Mouse (Mus musculus) forebrain, embryonic 11.5 days (tissue): ENCODE results near the gene Ppp1cc. TPM values are rescaled to one million over a fixed set of nuclear protein-coding genes. Genes with fewer than 3 reads are reported as not detected.
"Not testable (repeated sequence)": the region's sequence is repeated elsewhere in the genome, so short reads cannot be mapped to it uniquely, and the experiment has no call there.

Source experiments
- ATAC-seq: fragments of 200-750 bp; cut with Nextera tagmentation; replicated peaks from 2 replicates; pipeline ENCODE4 v1.8.0; 2017; ENCODE audit warnings: moderate TSS enrichment; ENCODE audit not compliant: low FRiP score
- DNase-seq: peaks from one replicate; pipeline ENCODE4 v3.0.0-alpha.2; 2017; ENCODE audit warnings: low spot score
- H3K27ac ChIP-seq: fragments of 300-500 bp; sonication (generic); 2 replicates; pipeline ENCODE4 v1.5.1; 2014; ENCODE audit warnings: low read depth, low read length
- H3K27me3 ChIP-seq: fragments of 300-500 bp; sonication (generic); 2 replicates; pipeline ENCODE4 v1.6.1; 2014; ENCODE audit warnings: mild to moderate bottlenecking, low read length, mixed read lengths; ENCODE audit not compliant: control insufficient read depth, insufficient read depth
- H3K36me3 ChIP-seq: fragments of 300-500 bp; sonication (generic); 2 replicates; pipeline ENCODE4 v1.6.1; 2014; ENCODE audit warnings: mild to moderate bottlenecking, low read length, moderate library complexity, mixed read lengths; ENCODE audit not compliant: control insufficient read depth, insufficient read depth
- H3K4me1 ChIP-seq: fragments of 300-500 bp; sonication (generic); replicated peaks from 2 replicates; pipeline ENCODE4 v1.6.1; 2014; ENCODE audit warnings: low read length, mixed read lengths; ENCODE audit not compliant: control insufficient read depth, insufficient read depth
- H3K4me2 ChIP-seq: fragments of 300-500 bp; sonication (generic); 2 replicates; pipeline ENCODE4 v1.6.1; 2014; ENCODE audit warnings: low read depth, mild to moderate bottlenecking, low read length, moderate library complexity, mixed read lengths; ENCODE audit not compliant: severe bottlenecking
- H3K4me3 ChIP-seq: fragments of 300-500 bp; sonication (generic); 2 replicates; pipeline ENCODE4 v1.5.1; 2014; ENCODE audit warnings: low read depth, low read length
- H3K9ac ChIP-seq: fragments of 300-500 bp; sonication (generic); 2 replicates; pipeline ENCODE4 v1.6.1; 2014; ENCODE audit warnings: low read length
- H3K9me3 ChIP-seq: fragments of 300-500 bp; sonication (generic); 2 replicates; pipeline ENCODE4 v1.6.1; 2016; ENCODE audit warnings: low read length, mixed read lengths; ENCODE audit not compliant: control insufficient read depth
- WGBS: fragments of 180-500 bp; shearing (Covaris S2); extraction: QIAGEN DNeasy Blood & Tissue Kit; methylation state at CpG from one replicate; pipeline ENCODE4 v1.1.7; 2014; 5-methylcytosine and 5-hydroxymethylcytosine counted together
- polyA plus RNA-seq: library from polyadenylated mRNA; unstranded; fragments of >200 nt; fragmentation: Nextera tagmentation; extraction: Ambion mirVana; gene quantifications from 2 replicates; pipeline ENCODE4 v1.2.1, GENCODE M21; 2014

The Ppp1cc gene
- polyA plus RNA-seq, 1 experiment from 2014 or later, result 364 TPM

DNA sequence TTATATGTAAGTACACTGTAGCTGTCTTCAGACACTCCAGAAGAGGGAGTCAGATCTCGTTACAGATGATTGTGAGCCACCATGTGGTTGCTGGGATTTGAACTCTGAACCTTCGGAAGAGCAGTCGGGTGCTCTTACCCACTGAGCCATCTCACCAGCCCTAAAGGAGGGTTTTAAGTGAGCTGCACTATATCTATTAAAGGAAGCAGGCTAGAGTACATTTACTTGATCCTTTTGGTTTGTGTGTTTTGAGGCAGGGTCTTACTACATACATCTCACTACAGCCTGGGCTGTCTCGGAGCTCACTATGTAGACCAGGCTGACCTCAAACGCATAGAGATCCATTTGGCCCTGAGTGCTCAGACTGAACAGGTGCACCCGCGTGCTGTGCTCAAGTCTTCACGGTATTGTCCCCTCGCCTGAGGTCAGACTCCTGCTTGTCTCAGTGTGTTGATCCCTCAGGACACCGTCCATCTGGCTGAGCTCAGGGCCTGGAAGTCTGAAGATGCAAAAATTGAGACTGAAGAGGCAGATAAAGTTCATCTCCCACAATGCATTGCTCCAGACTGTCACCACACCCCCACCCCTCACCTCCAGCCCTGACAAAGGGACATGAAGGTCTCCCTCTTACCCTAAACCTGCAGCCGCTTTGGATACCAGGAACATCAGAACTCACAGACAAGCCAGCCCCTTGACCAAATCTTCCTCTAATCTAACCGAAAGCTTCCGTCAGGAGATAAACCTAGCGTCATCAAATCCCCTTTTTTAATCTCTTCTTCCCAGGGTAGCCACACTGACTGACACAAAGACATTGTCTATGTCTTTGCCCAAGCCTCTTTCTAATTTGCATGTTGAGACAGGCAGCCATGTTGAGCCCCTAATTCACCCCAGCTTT, 23.4 kb upstream of the Ppp1cc start:
- ATAC-seq, result no peak
- Histone ChIP-seq H3K4me2 (no peak overlapping the region), H3K9ac (no peak overlapping the region), H3K4me1 (peaks cover 3% of the 10 kb centered on the region; the same call in 1 of the 2 replicates), H3K27ac (no peak overlapping the region), H3K4me3 (no peak overlapping the region), H3K27me3 (no peaks in the 10 kb centered on the region), H3K9me3 (no peaks in the 10 kb centered on the region), H3K36me3 (no peaks in the 10 kb centered on the region)
- no peak for DNase-seq
- 87% methylated on average over 14 of the region's 14 CpGs for WGBS

DNA sequence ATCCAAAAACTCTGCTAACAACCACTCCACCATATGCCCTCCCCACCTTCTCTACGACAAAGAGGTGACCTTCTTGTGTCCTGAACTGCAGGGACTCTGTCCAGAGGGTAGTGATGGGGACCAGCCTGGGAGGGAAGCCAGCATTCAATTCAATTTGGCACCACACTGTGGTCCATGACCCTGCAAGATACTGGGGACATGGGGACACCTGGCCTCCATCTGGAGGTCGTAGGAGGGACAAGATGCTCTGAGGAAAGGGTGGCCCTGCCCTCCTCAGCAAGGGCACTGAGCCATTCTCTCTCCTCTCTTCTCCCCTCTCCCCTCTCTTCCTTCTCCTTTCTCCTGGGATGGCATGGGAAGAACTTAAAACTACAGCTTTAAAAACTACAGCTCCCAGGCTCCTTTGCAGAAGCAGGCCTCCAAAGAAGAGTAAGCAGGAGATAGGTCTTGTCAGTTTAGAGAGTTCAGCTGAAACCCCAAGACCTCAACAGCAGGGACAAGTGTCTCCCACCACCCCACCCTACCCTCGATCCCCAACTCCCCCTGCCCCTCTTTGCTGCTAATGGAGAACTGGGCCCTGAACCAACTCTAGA, 22.7 kb upstream of the Ppp1cc start:
- H3K4me1 ChIP-seq, result peaks cover 3% of the 10 kb centered on the region; the same call in 1 of the 2 replicates
- H3K36me3 ChIP-seq, result no peaks in the 10 kb centered on the region
- H3K4me3 ChIP-seq, result no peak overlapping the region
- no peaks in the 10 kb centered on the region for H3K9me3 ChIP-seq
- no peak overlapping the region for H3K27ac ChIP-seq
- no peak overlapping the region for H3K9ac ChIP-seq
- 75% methylated on average over 3 of the region's 3 CpGs for WGBS
- H3K4me2 ChIP-seq, result no peak overlapping the region
- DNase-seq (no peak), ATAC-seq (no peak)
- no peaks in the 10 kb centered on the region for H3K27me3 ChIP-seq

GRCm38 (mm10) chr5:122136508-122137408, 21.3 kb upstream of the Ppp1cc start:
- ATAC-seq (no peak), DNase-seq (no peak)
- H3K27ac ChIP-seq, result no peak overlapping the region
- no peak overlapping the region for H3K4me3 ChIP-seq
- no peaks in the 10 kb centered on the region for H3K9me3 ChIP-seq
- H3K4me1 ChIP-seq, result peaks cover 3% of the 10 kb centered on the region; the same call in 1 of the 2 replicates
- H3K9ac ChIP-seq, result no peak overlapping the region
- no peaks in the 10 kb centered on the region for H3K36me3 ChIP-seq
- 87% methylated on average over 14 of the region's 14 CpGs for WGBS
- no peak overlapping the region for H3K4me2 ChIP-seq
- H3K27me3 ChIP-seq, result no peaks in the 10 kb centered on the region

GRCm38 (mm10) chr5:122138856-122139255, 19.2 kb upstream of the Ppp1cc start:
- no peaks in the 10 kb centered on the region for H3K27me3 ChIP-seq
- H3K4me1 ChIP-seq, result no peaks in the 10 kb centered on the region
- no peaks in the 10 kb centered on the region for H3K36me3 ChIP-seq
- H3K4me2 ChIP-seq, result no peak overlapping the region
- no peak for ATAC-seq
- no peak overlapping the region for H3K27ac ChIP-seq
- H3K4me3 ChIP-seq, result no peak overlapping the region
- DNase-seq, result no peak
- H3K9me3 ChIP-seq, result no peaks in the 10 kb centered on the region
- 76% methylated on average over 15 of the region's 15 CpGs for WGBS
- no peak overlapping the region for H3K9ac ChIP-seq

DNA sequence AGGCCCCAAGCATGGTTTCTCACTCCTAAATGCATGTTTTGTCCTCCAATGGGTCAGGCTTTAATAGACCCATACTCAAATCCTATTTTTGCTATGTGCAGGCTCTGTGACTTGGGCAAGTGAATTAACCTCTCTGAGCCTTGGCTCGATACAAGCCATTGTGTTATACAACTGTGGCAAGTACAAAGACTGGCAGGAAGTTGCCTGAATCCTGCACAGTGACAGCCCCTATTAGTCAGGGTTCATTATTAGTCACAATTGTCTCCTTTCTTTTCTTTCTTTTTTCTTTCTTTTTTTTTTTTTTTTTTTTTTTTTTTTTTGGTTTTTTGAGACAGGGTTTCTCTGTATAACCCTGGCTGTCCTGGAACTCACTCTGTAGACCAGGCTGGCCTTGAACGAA, 18.3 kb upstream of the Ppp1cc start:
- not testable (repeated sequence) for H3K4me1 ChIP-seq, H3K27ac ChIP-seq, H3K4me2 ChIP-seq, H3K27me3 ChIP-seq, H3K9ac ChIP-seq, DNase-seq, H3K36me3 ChIP-seq, H3K4me3 ChIP-seq, ATAC-seq, H3K9me3 ChIP-seq
- 76% methylated on average over 2 of the region's 2 CpGs for WGBS

DNA sequence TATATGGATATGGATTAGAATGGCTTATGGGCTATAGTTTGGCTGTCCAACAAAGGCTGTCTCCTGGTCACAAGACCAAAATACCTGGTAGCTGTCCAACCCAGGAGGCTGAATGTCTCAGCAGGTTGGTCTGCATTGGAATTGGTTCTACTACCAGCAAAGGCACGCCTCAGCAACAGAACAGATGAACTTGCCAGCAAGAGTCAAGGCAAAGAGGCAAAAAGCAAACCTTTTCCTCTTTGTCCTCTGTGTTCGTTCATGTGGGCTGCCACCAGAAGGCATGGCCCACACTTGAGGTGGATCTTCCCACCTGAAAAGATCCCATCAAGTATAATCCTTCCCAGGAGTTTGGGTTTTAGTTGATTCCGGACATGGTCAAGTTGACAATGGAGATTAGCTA, 17.4 kb upstream of the Ppp1cc start, which contains the start of gene Ccdc63:
Gene Ccdc63, minus strand, starts transcription at position 101 of the 400 bp plus-strand sequence.
- Histone ChIP-seq H3K36me3 (no peaks in the 10 kb centered on the region), H3K4me3 (no peak within 1 kb of the TSS), H3K27ac (no peak within 1 kb of the TSS), H3K4me2 (no peak within 1 kb of the TSS), H3K27me3 (no peaks in the 10 kb centered on the region), H3K9ac (no peak within 1 kb of the TSS), H3K4me1 (no peaks in the 10 kb centered on the region), H3K9me3 (no peaks in the 10 kb centered on the region; the same call in 1 of the 2 replicates)
- no peak for DNase-seq
- ATAC-seq, result no peak
- 94% methylated on average over 3 of the region's 3 CpGs for WGBS

DNA sequence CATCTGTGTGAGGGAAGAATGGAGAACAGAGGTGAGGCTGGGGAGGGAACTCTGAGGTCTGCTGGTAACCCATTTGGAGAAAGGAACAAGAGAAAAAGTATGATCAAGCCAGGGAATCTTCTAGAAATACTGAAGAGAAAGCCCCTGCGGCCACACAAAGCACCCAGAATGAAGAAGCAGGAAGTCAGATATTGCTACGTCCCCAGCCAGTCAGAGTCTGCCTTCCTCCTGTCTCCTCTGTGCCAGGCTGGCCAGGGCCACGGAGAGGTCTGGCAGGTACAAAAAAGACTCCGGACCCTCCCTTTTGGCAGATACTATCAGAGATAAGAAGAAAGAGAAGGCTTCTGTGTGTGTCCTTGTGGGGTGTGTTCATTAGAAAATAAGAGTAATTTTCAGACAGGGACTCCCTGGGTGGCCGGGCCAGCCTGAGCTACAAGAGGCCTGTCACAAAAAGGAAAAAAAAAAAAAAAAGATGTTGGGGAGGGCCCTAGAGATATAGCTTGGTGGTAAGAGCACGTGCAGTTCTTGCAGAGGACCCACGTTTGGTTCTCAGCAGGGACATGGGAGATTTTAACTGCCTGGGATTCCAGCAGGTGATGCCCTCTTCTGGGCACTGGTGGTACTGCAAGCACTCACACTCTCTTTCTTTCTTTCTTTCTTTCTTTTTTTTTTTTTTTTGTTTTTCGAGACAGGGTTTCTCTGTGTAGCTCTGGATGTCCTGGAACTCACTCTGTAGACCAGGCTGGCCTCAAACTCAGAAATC, 15.7 kb upstream of the Ppp1cc start:
- H3K9me3 ChIP-seq, result no peaks in the 10 kb centered on the region; the same call in 1 of the 2 replicates
- no peaks in the 10 kb centered on the region for H3K4me1 ChIP-seq
- no peaks in the 10 kb centered on the region for H3K27me3 ChIP-seq
- no peak overlapping the region for H3K27ac ChIP-seq
- ATAC-seq (no peak), DNase-seq (peak; percentile 78)
- 56% methylated on average over 7 of the region's 8 CpGs for WGBS
- no peak overlapping the region for H3K4me2 ChIP-seq
- no peak overlapping the region for H3K9ac ChIP-seq
- H3K36me3 ChIP-seq, result no peaks in the 10 kb centered on the region
- H3K4me3 ChIP-seq, result no peak overlapping the region

GRCm38 (mm10) chr5:122143543-122143942, 14.5 kb upstream of the Ppp1cc start:
- H3K4me3 ChIP-seq, result no peak overlapping the region
- H3K27ac ChIP-seq, result no peak overlapping the region
- no peaks in the 10 kb centered on the region for H3K27me3 ChIP-seq
- H3K4me1 ChIP-seq, result no peaks in the 10 kb centered on the region
- DNase-seq (no peak), ATAC-seq (no peak)
- H3K4me2 ChIP-seq, result no peak overlapping the region
- no peaks in the 10 kb centered on the region for H3K36me3 ChIP-seq
- no peak overlapping the region for H3K9ac ChIP-seq
- 86% methylated on average over 15 of the region's 15 CpGs for WGBS
- no peaks in the 10 kb centered on the region; the same call in 1 of the 2 replicates for H3K9me3 ChIP-seq
